Mouse (Mus musculus) ES-E14 (cell line): ENCODE measurements at regions not wholly inside any gene's neighbourhood (a gene's known extent, or its start where the extent isn't known, plus 50 kb on each side); places are given as distances from the start of the nearest gene placed in this dataset.

Experiments used
- CHD2 ChIP-seq: IDR thresholded peaks from 2 replicates; pipeline ENCODE4 v1.6.1; 2014; ENCODE audit warnings: mild to moderate bottlenecking, low read depth, low read length, inconsistent platforms
- ZC3H11A ChIP-seq: IDR thresholded peaks from 2 replicates; pipeline ENCODE4 v1.6.1; 2012; ENCODE audit warnings: low read depth, mild to moderate bottlenecking, inconsistent platforms, low read length, borderline replicate concordance
- ZNF384 ChIP-seq: IDR thresholded peaks from 2 replicates; pipeline ENCODE4 v1.6.1; 2012; ENCODE audit warnings: low read depth, low read length, inconsistent platforms

GRCm38 (mm10) chr11:31724506-31724905 lies 52.8 kb upstream of the Bod1 start:
- TF ChIP-seq CHD2, result no peak
- TF ChIP-seq ZC3H11A, result no peak
- TF ChIP-seq ZNF384, result no peak
